Mouse (Mus musculus): ENCODE measurements around the gene Gm10217. TPM values are rescaled to one million over a fixed set of nuclear protein-coding genes. Genes with fewer than 3 reads are reported as not detected.

The Gm10217 gene
- not detected in 2 replicates for polyA plus RNA-seq (2014; fragmentation: Nextera tagmentation; extraction: Ambion mirVana)

GRCm38 (mm10) chr8:9863951-9864350, at the start of gene Gm10217:
Gm10217 (plus strand) TSS chr8:9864251.
- WGBS = 79% methylated on average over 3 of the region's 3 CpGs
- ATAC-seq (replicated peaks; ENCODE audit: low FRiP score, low TSS enrichment, low read depth) (no peak), DNase-seq (ENCODE audit: low spot score) (no peak)
- H3K4me1 ChIP-seq (replicated peaks; ENCODE audit: control insufficient read depth, insufficient read depth, low read length) = 0 out of 2 replicates have a peak, but pooled peaks cover 1% of the 10 kb centered on the region
- no peak within 1 kb of the TSS for H3K4me3 ChIP-seq (ENCODE audit: low read depth, low read length)
- H3K27me3 ChIP-seq (replicated peaks; ENCODE audit: control insufficient read depth, insufficient read depth, low read length) = no peaks in the 10 kb centered on the region
- H3K27ac ChIP-seq (ENCODE audit: low read depth) = no peak within 1 kb of the TSS
- no peaks in the 10 kb centered on the region for H3K9me3 ChIP-seq (ENCODE audit: control insufficient read depth, low read length)
- no peak within 1 kb of the TSS for H3K4me2 ChIP-seq (ENCODE audit: low read length)
- no peak within 1 kb of the TSS for H3K9ac ChIP-seq (ENCODE audit: low read length)
- H3K36me3 ChIP-seq (ENCODE audit: control insufficient read depth, insufficient read depth, low read length) = no peaks in the 10 kb centered on the region

- no peak overlapping the region for H3K4me2 ChIP-seq (ENCODE audit: low read length)
- no peak for ATAC-seq (replicated peaks; ENCODE audit: low FRiP score, low TSS enrichment, low read depth)
- no peak overlapping the region for H3K27ac ChIP-seq (ENCODE audit: low read depth)
- H3K9ac ChIP-seq (ENCODE audit: low read length) = no peak overlapping the region
- no peaks in the 10 kb centered on the region for H3K36me3 ChIP-seq (ENCODE audit: control insufficient read depth, insufficient read depth, low read length)
- WGBS = 51% methylated on average over 8 of the region's 8 CpGs
- H3K4me3 ChIP-seq (ENCODE audit: low read depth, low read length) = no peak overlapping the region
- H3K27me3 ChIP-seq (replicated peaks; ENCODE audit: control insufficient read depth, insufficient read depth, low read length) = no peaks in the 10 kb centered on the region
- DNase-seq (ENCODE audit: low spot score) = no peak
- no peaks in the 10 kb centered on the region for H3K9me3 ChIP-seq (ENCODE audit: control insufficient read depth, low read length)
- H3K4me1 ChIP-seq (replicated peaks; ENCODE audit: control insufficient read depth, insufficient read depth, low read length) = no peaks in the 10 kb centered on the region
These were observed 39.3 kb upstream of the Gm10217 start for GRCm38 (mm10) chr8:9824770-9825169.

GRCm38 (mm10) chr8:9840257-9840656, 23.8 kb upstream of the Gm10217 start:
- H3K4me1 ChIP-seq (replicated peaks; ENCODE audit: control insufficient read depth, insufficient read depth, low read length) = no peaks in the 10 kb centered on the region
- no peaks in the 10 kb centered on the region for H3K36me3 ChIP-seq (ENCODE audit: control insufficient read depth, insufficient read depth, low read length)
- DNase-seq (ENCODE audit: low spot score) (no peak), ATAC-seq (replicated peaks; ENCODE audit: low FRiP score, low TSS enrichment, low read depth) (no peak)
- H3K4me2 ChIP-seq (ENCODE audit: low read length) = no peak overlapping the region
- WGBS = 86% methylated on average over 3 of the region's 3 CpGs
- H3K9me3 ChIP-seq (ENCODE audit: control insufficient read depth, low read length) = no peaks in the 10 kb centered on the region
- no peaks in the 10 kb centered on the region for H3K27me3 ChIP-seq (replicated peaks; ENCODE audit: control insufficient read depth, insufficient read depth, low read length)
- no peak overlapping the region for H3K4me3 ChIP-seq (ENCODE audit: low read depth, low read length)
- no peak overlapping the region for H3K27ac ChIP-seq (ENCODE audit: low read depth)
- H3K9ac ChIP-seq (ENCODE audit: low read length) = no peak overlapping the region

- Histone ChIP-seq H3K27me3 (replicated peaks; ENCODE audit: control insufficient read depth, insufficient read depth, low read length) (no peaks in the 10 kb centered on the region), H3K4me1 (replicated peaks; ENCODE audit: control insufficient read depth, insufficient read depth, low read length) (0 out of 2 replicates have a peak, but pooled peaks cover 3% of the 10 kb centered on the region), H3K4me2 (ENCODE audit: low read length) (no peak overlapping the region), H3K4me3 (ENCODE audit: low read depth, low read length) (no peak overlapping the region), H3K9me3 (ENCODE audit: control insufficient read depth, low read length) (no peaks in the 10 kb centered on the region), H3K36me3 (ENCODE audit: control insufficient read depth, insufficient read depth, low read length) (no peaks in the 10 kb centered on the region), H3K27ac (ENCODE audit: low read depth) (no peak overlapping the region), H3K9ac (ENCODE audit: low read length) (no peak overlapping the region)
- WGBS = 5% methylated on average over 2 of the region's 2 CpGs
- ATAC-seq (replicated peaks; ENCODE audit: low FRiP score, low TSS enrichment, low read depth) = no peak
- DNase-seq (ENCODE audit: low spot score) = no peak
These were observed 4.8 kb upstream of the Gm10217 start for GRCm38 (mm10) chr8:9859286-9859685.

- Histone ChIP-seq H3K9me3 (ENCODE audit: control insufficient read depth, low read length) (no peaks in the 10 kb centered on the region), H3K9ac (ENCODE audit: low read length) (no peak overlapping the region), H3K4me1 (replicated peaks; ENCODE audit: control insufficient read depth, insufficient read depth, low read length) (0 out of 2 replicates have a peak, but pooled peaks cover 3% of the 10 kb centered on the region), H3K27me3 (replicated peaks; ENCODE audit: control insufficient read depth, insufficient read depth, low read length) (no peaks in the 10 kb centered on the region), H3K4me3 (ENCODE audit: low read depth, low read length) (no peak overlapping the region), H3K27ac (ENCODE audit: low read depth) (no peak overlapping the region), H3K36me3 (ENCODE audit: control insufficient read depth, insufficient read depth, low read length) (no peaks in the 10 kb centered on the region), H3K4me2 (ENCODE audit: low read length) (no peak overlapping the region)
- ATAC-seq (replicated peaks; ENCODE audit: low FRiP score, low TSS enrichment, low read depth) = no peak
- no peak for DNase-seq (ENCODE audit: low spot score)
- WGBS = 64% methylated on average over 10 of the region's 10 CpGs
These were observed 3.4 kb upstream of the Gm10217 start for GRCm38 (mm10) chr8:9860539-9861203.

GRCm38 (mm10) chr8:9865150-9865549, 1.1 kb downstream of the Gm10217 start:
- H3K36me3 ChIP-seq (ENCODE audit: control insufficient read depth, insufficient read depth, low read length) = no peaks in the 10 kb centered on the region
- no peak overlapping the region for H3K27ac ChIP-seq (ENCODE audit: low read depth)
- no peaks in the 10 kb centered on the region for H3K27me3 ChIP-seq (replicated peaks; ENCODE audit: control insufficient read depth, insufficient read depth, low read length)
- H3K4me1 ChIP-seq (replicated peaks; ENCODE audit: control insufficient read depth, insufficient read depth, low read length) = no peaks in the 10 kb centered on the region
- H3K9me3 ChIP-seq (ENCODE audit: control insufficient read depth, low read length) = no peaks in the 10 kb centered on the region
- DNase-seq (ENCODE audit: low spot score) (no peak), ATAC-seq (replicated peaks; ENCODE audit: low FRiP score, low TSS enrichment, low read depth) (no peak)
- H3K4me3 ChIP-seq (ENCODE audit: low read depth, low read length) = no peak overlapping the region
- H3K9ac ChIP-seq (ENCODE audit: low read length) = no peak overlapping the region
- no peak overlapping the region for H3K4me2 ChIP-seq (ENCODE audit: low read length)
- WGBS = 85% methylated on average over 9 of the region's 9 CpGs

- WGBS = 69% methylated on average over 3 of the region's 3 CpGs
- H3K27ac ChIP-seq (ENCODE audit: low read depth) = no peak overlapping the region
- H3K9me3 ChIP-seq (ENCODE audit: control insufficient read depth, low read length) = no peaks in the 10 kb centered on the region
- no peak overlapping the region for H3K4me3 ChIP-seq (ENCODE audit: low read depth, low read length)
- no peaks in the 10 kb centered on the region for H3K36me3 ChIP-seq (ENCODE audit: control insufficient read depth, insufficient read depth, low read length)
- no peaks in the 10 kb centered on the region for H3K4me1 ChIP-seq (replicated peaks; ENCODE audit: control insufficient read depth, insufficient read depth, low read length)
- no peak overlapping the region for H3K4me2 ChIP-seq (ENCODE audit: low read length)
- no peak for ATAC-seq (replicated peaks; ENCODE audit: low FRiP score, low TSS enrichment, low read depth)
- no peak for DNase-seq (ENCODE audit: low spot score)
- H3K27me3 ChIP-seq (replicated peaks; ENCODE audit: control insufficient read depth, insufficient read depth, low read length) = no peaks in the 10 kb centered on the region
- no peak overlapping the region for H3K9ac ChIP-seq (ENCODE audit: low read length)
These were observed 4.0 kb downstream of the Gm10217 start for GRCm38 (mm10) chr8:9868094-9868493.

GRCm38 (mm10) chr8:9876241-9876640, 12.2 kb downstream of the Gm10217 start:
- Histone ChIP-seq H3K9me3 (ENCODE audit: control insufficient read depth, low read length) (no peaks in the 10 kb centered on the region), H3K9ac (ENCODE audit: low read length) (no peak overlapping the region), H3K4me1 (replicated peaks; ENCODE audit: control insufficient read depth, insufficient read depth, low read length) (no peaks in the 10 kb centered on the region), H3K27ac (ENCODE audit: low read depth) (no peak overlapping the region), H3K4me2 (ENCODE audit: low read length) (no peak overlapping the region), H3K27me3 (replicated peaks; ENCODE audit: control insufficient read depth, insufficient read depth, low read length) (no peaks in the 10 kb centered on the region), H3K4me3 (ENCODE audit: low read depth, low read length) (no peak overlapping the region), H3K36me3 (ENCODE audit: control insufficient read depth, insufficient read depth, low read length) (no peaks in the 10 kb centered on the region)
- ATAC-seq (replicated peaks; ENCODE audit: low FRiP score, low TSS enrichment, low read depth) (no peak), DNase-seq (ENCODE audit: low spot score) (no peak)
- 80% methylated on average over 1 of the region's 1 CpGs for WGBS

GRCm38 (mm10) chr8:9879921-9880320, 15.9 kb downstream of the Gm10217 start:
- DNase-seq (ENCODE audit: low spot score) (no peak), ATAC-seq (replicated peaks; ENCODE audit: low FRiP score, low TSS enrichment, low read depth) (no peak)
- H3K27me3 ChIP-seq (replicated peaks; ENCODE audit: control insufficient read depth, insufficient read depth, low read length) = no peaks in the 10 kb centered on the region
- H3K27ac ChIP-seq (ENCODE audit: low read depth) = no peak overlapping the region
- 49% methylated on average over 4 of the region's 4 CpGs for WGBS
- no peak overlapping the region for H3K4me3 ChIP-seq (ENCODE audit: low read depth, low read length)
- H3K9ac ChIP-seq (ENCODE audit: low read length) = no peak overlapping the region
- no peaks in the 10 kb centered on the region for H3K4me1 ChIP-seq (replicated peaks; ENCODE audit: control insufficient read depth, insufficient read depth, low read length)
- H3K9me3 ChIP-seq (ENCODE audit: control insufficient read depth, low read length) = no peaks in the 10 kb centered on the region
- no peaks in the 10 kb centered on the region for H3K36me3 ChIP-seq (ENCODE audit: control insufficient read depth, insufficient read depth, low read length)
- H3K4me2 ChIP-seq (ENCODE audit: low read length) = no peak overlapping the region

Data from intestine, embryonic 14.5 days (tissue).